Mouse (Mus musculus): Measurements from ENCODE around the gene Hsd17b11.

DNA sequence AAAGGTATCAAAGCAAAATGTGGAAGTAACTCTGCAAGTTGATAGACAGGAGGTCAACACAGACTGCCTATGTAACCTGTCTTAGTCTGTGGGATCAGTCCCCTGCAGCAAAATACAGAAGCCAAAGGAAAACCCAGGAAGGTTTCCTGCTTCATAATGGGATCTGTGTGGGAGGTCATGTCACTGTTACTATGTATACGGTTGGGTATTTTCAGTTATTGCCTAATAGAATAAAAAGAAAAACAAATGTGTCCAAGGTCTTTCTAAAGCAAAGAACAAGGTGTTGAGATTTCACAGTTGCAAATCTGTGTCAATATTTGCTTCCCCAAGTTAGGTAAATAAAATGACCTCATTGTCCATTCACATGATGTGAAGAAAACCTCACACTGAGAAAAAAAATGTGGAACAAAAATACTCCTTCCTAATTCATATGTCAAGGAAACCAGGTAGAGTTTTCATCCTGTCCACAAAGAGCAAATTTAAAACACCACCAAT is 58.7 kb downstream of the Hsd17b11 start:
- TF ChIP-seq ZNF384 (IDR thresholded peaks at IDR 0.05; ENCODE audit: low read depth, low read length) (no peak), HCFC1 (IDR thresholded peaks at IDR 0.05; ENCODE audit: borderline replicate concordance, insufficient read depth, low read length) (no peak), CHD2 (IDR thresholded peaks at IDR 0.05; ENCODE audit: low read depth, low read length) (no peak), ZC3H11A (IDR thresholded peaks at IDR 0.05; ENCODE audit: borderline replicate concordance, low read depth, low read length) (no peak), MAFK (IDR thresholded peaks at IDR 0.05; ENCODE audit: insufficient read depth, low read depth, low read length) (no peak)

Measured in ES-E14 (cell line).